Mouse (Mus musculus): ENCODE measurements at regions not wholly inside any gene's neighbourhood (a gene's known extent, or its start where the extent isn't known, plus 50 kb on each side); places are given as distances from the start of the nearest gene placed in this dataset.
"Not testable (repeated sequence)": the region's sequence is repeated elsewhere in the genome, so short reads cannot be mapped to it uniquely, and the experiment has no call there.

DNA sequence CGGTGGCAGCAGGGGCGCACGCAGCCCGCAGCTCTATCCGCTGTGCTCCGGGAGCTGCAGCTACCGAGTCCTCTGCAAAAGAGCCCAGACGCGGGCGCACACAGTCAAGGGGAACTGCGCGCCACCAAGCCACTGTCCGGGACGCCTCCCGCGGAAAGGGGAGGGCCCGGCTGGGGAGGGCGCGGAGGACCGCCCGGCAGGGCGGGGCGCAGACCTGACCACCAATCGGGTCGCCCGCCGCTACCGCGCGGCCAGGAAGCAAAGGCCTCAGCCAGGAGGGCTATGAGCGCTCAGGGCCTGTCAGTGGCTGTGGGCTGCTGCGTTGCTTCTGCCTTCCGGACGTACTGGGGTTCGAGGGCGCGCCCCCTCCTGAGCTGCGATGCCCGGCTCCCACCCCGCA lies 1034.5 kb downstream of the Gm10330 start:
- peak overlapping the region; percentile 31 for H3K4me3 ChIP-seq (replicated peaks; ENCODE audit: low read length)
- DNase-seq (ENCODE audit: low spot score), result peak; percentile 2
- H3K4me2 ChIP-seq (replicated peaks; ENCODE audit: low read depth, low read length, severe bottlenecking), result peak overlapping the region; percentile 29; the same call in 1 of the 2 replicates
- H3K9ac ChIP-seq (ENCODE audit: low read depth, low read length, severe bottlenecking), result 0 out of 2 replicates have a peak overlapping the region, but pooled peaks have one; percentile 4
- not testable (repeated sequence) for ATAC-seq (ENCODE audit: low FRiP score, low read depth); H3K36me3 ChIP-seq (ENCODE audit: control insufficient read depth, insufficient read depth, low read length); H3K27me3 ChIP-seq (ENCODE audit: control insufficient read depth, insufficient read depth, low read length); H3K9me3 ChIP-seq (ENCODE audit: control insufficient read depth, low read length); H3K4me1 ChIP-seq (ENCODE audit: control insufficient read depth, insufficient read depth, low read length); H3K27ac ChIP-seq (replicated peaks; ENCODE audit: low read depth, low read length)
- 2% methylated on average over 36 of the region's 40 CpGs for WGBS

DNA sequence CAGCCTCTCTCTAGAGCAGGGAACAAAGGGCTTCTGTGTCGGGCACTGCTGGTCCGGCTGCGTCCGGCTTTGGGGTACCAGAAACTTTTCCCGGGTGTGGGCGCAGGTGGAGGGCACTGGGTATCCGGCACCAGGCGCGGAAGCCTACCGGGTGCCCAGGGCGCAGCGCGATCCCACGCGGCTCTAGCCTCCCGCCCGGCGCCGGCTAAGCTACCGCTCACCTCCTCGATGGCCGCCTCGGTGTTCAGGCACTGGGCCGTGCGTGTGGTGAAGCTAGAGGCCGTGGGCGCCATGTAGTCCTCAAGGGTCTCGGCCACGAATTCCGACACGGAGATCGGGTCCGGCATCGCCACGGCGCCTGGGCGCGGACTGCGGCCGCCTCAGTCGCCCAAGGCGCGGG lies 1035.0 kb downstream of the Gm10330 start:
- not testable (repeated sequence) for H3K9me3 ChIP-seq (ENCODE audit: control insufficient read depth, low read length); H3K27ac ChIP-seq (replicated peaks; ENCODE audit: low read depth, low read length); ATAC-seq (ENCODE audit: low FRiP score, low read depth); H3K27me3 ChIP-seq (ENCODE audit: control insufficient read depth, insufficient read depth, low read length); H3K4me1 ChIP-seq (ENCODE audit: control insufficient read depth, insufficient read depth, low read length); DNase-seq (ENCODE audit: low spot score); H3K36me3 ChIP-seq (ENCODE audit: control insufficient read depth, insufficient read depth, low read length)
- WGBS, result 7% methylated on average over 15 of the region's 43 CpGs
- Histone ChIP-seq H3K4me2 (replicated peaks; ENCODE audit: low read depth, low read length, severe bottlenecking) (peak overlapping the region; percentile 29; the same call in 1 of the 2 replicates), H3K9ac (ENCODE audit: low read depth, low read length, severe bottlenecking) (0 out of 2 replicates have a peak overlapping the region, but pooled peaks have one; percentile 4), H3K4me3 (replicated peaks; ENCODE audit: low read length) (peak overlapping the region; percentile 31)

Measured in limb, embryonic 14.5 days (tissue).